Mouse (Mus musculus) CH12.LX (cell line): Measurements from ENCODE around the gene Mrpl41. TPM values are rescaled to one million over a fixed set of nuclear protein-coding genes. Genes with fewer than 3 reads are reported as not detected.

Experiments used
- DNase-seq: peaks from one replicate; pipeline ENCODE4 v3.0.0-alpha.2; 2013; ENCODE audit errors: extremely low read depth
- H3K27ac ChIP-seq: 2 replicates; pipeline ENCODE4 v1.5.1; 2012; ENCODE audit warnings: low read depth, mild to moderate bottlenecking, control low read depth, moderate library complexity; ENCODE audit not compliant: insufficient read depth
- H3K27me3 ChIP-seq: replicated peaks from 2 replicates; pipeline ENCODE3; 2012; ENCODE audit warnings: inconsistent platforms
- H3K36me3 ChIP-seq, 2 experiments: replicated peaks in 1 of 2; 2 replicates each; pipeline versions ENCODE3 to v1.6.1; 2012; ENCODE audit warnings: inconsistent platforms in 1 of 2, low read length in 1 of 2, mild to moderate bottlenecking in 1 of 2, mixed read lengths in 1 of 2, moderate library complexity in 1 of 2; ENCODE audit not compliant: control insufficient read depth in 1 of 2, insufficient read depth in 1 of 2
- H3K4me1 ChIP-seq, 2 experiments: 2 replicates each; pipeline ENCODE4 v1.6.1; 2012; ENCODE audit warnings: inconsistent platforms in 1 of 2, moderate library complexity in 1 of 2; ENCODE audit not compliant: insufficient read depth in 2 of 2, control insufficient read depth in 1 of 2
- H3K4me2 ChIP-seq: 2 replicates; pipeline ENCODE4 v1.6.1; 2012; ENCODE audit warnings: low read depth, mild to moderate bottlenecking, control low read depth; ENCODE audit not compliant: poor library complexity, insufficient read depth, severe bottlenecking
- H3K4me3 ChIP-seq, 3 experiments: fragments of 150-350 bp in 1 of 3; sonication (generic) in 1 of 3; replicated peaks in 1 of 3; 2 replicates each; pipeline versions ENCODE3 to v1.5.1; 2011 to 2012; ENCODE audit warnings: low read depth in 2 of 3, low read length in 2 of 3, mild to moderate bottlenecking in 2 of 3, moderate library complexity in 2 of 3, control low read depth in 1 of 3, improper control_type of control experiment in 1 of 3, inconsistent platforms in 1 of 3, mixed read lengths in 1 of 3; ENCODE audit not compliant: poor library complexity in 1 of 3
- H3K79me2 ChIP-seq: replicated peaks from 2 replicates; pipeline ENCODE4 v1.6.1; 2012; ENCODE audit warnings: mild to moderate bottlenecking, moderate library complexity; ENCODE audit not compliant: control insufficient read depth, poor library complexity, insufficient read depth, severe bottlenecking; ENCODE audit errors: extremely low read depth
- H3K9ac ChIP-seq: 2 replicates; pipeline ENCODE4 v1.6.1; 2012; ENCODE audit warnings: low read depth, mild to moderate bottlenecking, control low read depth, moderate library complexity; ENCODE audit not compliant: insufficient read depth
- H3K9me3 ChIP-seq: replicated peaks from 2 replicates; pipeline ENCODE3; 2012; ENCODE audit warnings: low read length, inconsistent platforms, mixed read lengths
- BHLHE40 ChIP-seq: IDR thresholded peaks from 2 replicates; pipeline ENCODE4 v1.6.1; 2011; ENCODE audit warnings: mild to moderate bottlenecking, low read depth, low read length, improper control_type of control experiment
- CHD1 ChIP-seq: IDR thresholded peaks from 2 replicates; pipeline ENCODE4 v1.6.1; 2012; ENCODE audit warnings: low read depth, low read length, improper control_type of control experiment, inconsistent platforms
- CHD2 ChIP-seq: IDR thresholded peaks from 2 replicates; pipeline ENCODE4 v1.6.1; 2011; ENCODE audit warnings: low read length, improper control_type of control experiment
- CTCF ChIP-seq, 2 experiments: IDR thresholded peaks in 1 of 2; conservative IDR thresholded peaks in 1 of 2; 2 replicates each; pipeline ENCODE4 v1.5.1; 2011 to 2012; ENCODE audit warnings: low read depth in 2 of 2, low read length in 2 of 2, improper control_type of control experiment in 1 of 2, inconsistent platforms in 1 of 2, mild to moderate bottlenecking in 1 of 2, moderate library complexity in 1 of 2
- E2F4 ChIP-seq: IDR thresholded peaks from 2 replicates; pipeline ENCODE4 v1.6.1; 2011; ENCODE audit warnings: low read depth, low read length, improper control_type of control experiment; ENCODE audit not compliant: insufficient replicate concordance
- ELF1 ChIP-seq: IDR thresholded peaks from 2 replicates; pipeline ENCODE4 v1.6.1; 2014; ENCODE audit warnings: low read depth, mild to moderate bottlenecking, inconsistent platforms, low read length, improper control_type of control experiment
- EP300 ChIP-seq: IDR thresholded peaks from 2 replicates; pipeline ENCODE4 v1.6.1; 2011; ENCODE audit warnings: low read length, improper control_type of control experiment
- ETS1 ChIP-seq: conservative IDR thresholded peaks from 2 replicates; pipeline ENCODE4 v1.6.1; 2012; ENCODE audit warnings: low read depth, mild to moderate bottlenecking, inconsistent platforms, low read length, improper control_type of control experiment, moderate library complexity
- GABPA ChIP-seq: IDR thresholded peaks from 2 replicates; pipeline ENCODE4 v1.6.1; 2012; ENCODE audit warnings: low read depth, low read length, improper control_type of control experiment, inconsistent platforms; ENCODE audit not compliant: insufficient replicate concordance
- HCFC1 ChIP-seq: IDR thresholded peaks from 2 replicates; pipeline ENCODE4 v1.6.1; 2012; ENCODE audit warnings: low read depth, mild to moderate bottlenecking, inconsistent platforms, low read length, improper control_type of control experiment
- IRF4 ChIP-seq: IDR thresholded peaks from 2 replicates; pipeline ENCODE4 v1.6.1; 2014; ENCODE audit warnings: low read depth, mild to moderate bottlenecking, inconsistent platforms, low read length, improper control_type of control experiment
- JUN ChIP-seq: IDR thresholded peaks from 2 replicates; pipeline ENCODE4 v1.6.1; 2011; ENCODE audit warnings: low read depth, mild to moderate bottlenecking, low read length, improper control_type of control experiment, moderate library complexity; ENCODE audit not compliant: insufficient read depth
- JUND ChIP-seq: conservative IDR thresholded peaks from 2 replicates; pipeline ENCODE4 v1.6.1; 2011; ENCODE audit warnings: low read depth, low read length, improper control_type of control experiment
- KAT2A ChIP-seq: IDR thresholded peaks from 2 replicates; pipeline ENCODE4 v1.6.1; 2012; ENCODE audit warnings: low read length, improper control_type of control experiment, inconsistent platforms; ENCODE audit not compliant: insufficient replicate concordance
- MAFK ChIP-seq: IDR thresholded peaks from 2 replicates; pipeline ENCODE4 v1.6.1; 2011; ENCODE audit warnings: low read length, improper control_type of control experiment; ENCODE audit not compliant: insufficient replicate concordance
- MAX ChIP-seq: IDR thresholded peaks from 2 replicates; pipeline ENCODE4 v1.6.1; 2011; ENCODE audit warnings: low read length, improper control_type of control experiment
- MAZ ChIP-seq: IDR thresholded peaks from 2 replicates; pipeline ENCODE4 v1.6.1; 2012; ENCODE audit warnings: low read depth, mild to moderate bottlenecking, inconsistent platforms, low read length, improper control_type of control experiment, moderate library complexity
- MEF2A ChIP-seq: IDR thresholded peaks from 2 replicates; pipeline ENCODE4 v1.6.1; 2014; ENCODE audit warnings: low read depth, mild to moderate bottlenecking, inconsistent platforms, low read length, improper control_type of control experiment, borderline replicate concordance
- MXI1 ChIP-seq: IDR thresholded peaks from 2 replicates; pipeline ENCODE4 v1.6.1; 2011; ENCODE audit warnings: mild to moderate bottlenecking, low read depth, low read length, improper control_type of control experiment
- MYC ChIP-seq: IDR thresholded peaks from 2 replicates; pipeline ENCODE4 v1.6.1; 2011; ENCODE audit warnings: low read depth, mild to moderate bottlenecking, improper control_type of control experiment, low read length
- NELFE ChIP-seq: IDR thresholded peaks from 2 replicates; pipeline ENCODE4 v1.6.1; 2011; ENCODE audit warnings: low read depth, low read length, improper control_type of control experiment
- NRF1 ChIP-seq: IDR thresholded peaks from 2 replicates; pipeline ENCODE4 v1.6.1; 2014; ENCODE audit warnings: low read depth, mild to moderate bottlenecking, inconsistent platforms, low read length, improper control_type of control experiment, moderate library complexity
- PAX5 ChIP-seq: IDR thresholded peaks from 2 replicates; pipeline ENCODE4 v1.6.1; 2012; ENCODE audit warnings: low read length, inconsistent platforms, mixed read lengths
- POLR2A ChIP-seq: IDR thresholded peaks from 2 replicates; pipeline ENCODE4 v1.6.1; 2011; ENCODE audit warnings: low read depth, mild to moderate bottlenecking, improper control_type of control experiment, low read length
- POLR2AphosphoS2 ChIP-seq: IDR thresholded peaks from 2 replicates; pipeline ENCODE4 v1.6.1; 2011; ENCODE audit warnings: low read depth, low read length, improper control_type of control experiment
- RAD21 ChIP-seq: IDR thresholded peaks from 2 replicates; pipeline ENCODE4 v1.6.1; 2011; ENCODE audit warnings: low read depth, mild to moderate bottlenecking, low read length, improper control_type of control experiment, moderate library complexity
- RCOR1 ChIP-seq: conservative IDR thresholded peaks from 2 replicates; pipeline ENCODE4 v1.6.1; 2012; ENCODE audit warnings: low read depth, mild to moderate bottlenecking, inconsistent platforms, low read length, improper control_type of control experiment
- SIN3A ChIP-seq: IDR thresholded peaks from 2 replicates; pipeline ENCODE4 v1.6.1; 2012; ENCODE audit warnings: low read length, improper control_type of control experiment, inconsistent platforms
- SMC3 ChIP-seq: IDR thresholded peaks from 2 replicates; pipeline ENCODE4 v1.6.1; 2011; ENCODE audit warnings: low read depth, low read length, improper control_type of control experiment
- TBP ChIP-seq: conservative IDR thresholded peaks from 2 replicates; pipeline ENCODE4 v1.6.1; 2011; ENCODE audit warnings: low read depth, low read length, improper control_type of control experiment
- TCF12 ChIP-seq: IDR thresholded peaks from 2 replicates; pipeline ENCODE4 v1.6.1; 2014; ENCODE audit warnings: low read depth, mild to moderate bottlenecking, inconsistent platforms, low read length, improper control_type of control experiment
- UBTF ChIP-seq: IDR thresholded peaks from 2 replicates; pipeline ENCODE4 v1.6.1; 2012; ENCODE audit warnings: low read depth, mild to moderate bottlenecking, inconsistent platforms, low read length, improper control_type of control experiment, moderate library complexity
- USF1 ChIP-seq: IDR thresholded peaks from 2 replicates; pipeline ENCODE4 v1.6.1; 2014; ENCODE audit warnings: low read depth, mild to moderate bottlenecking, inconsistent platforms, low read length, improper control_type of control experiment
- USF2 ChIP-seq: conservative IDR thresholded peaks from 2 replicates; pipeline ENCODE4 v1.6.1; 2011; ENCODE audit warnings: low read depth, low read length, improper control_type of control experiment
- ZC3H11A ChIP-seq: IDR thresholded peaks from 2 replicates; pipeline ENCODE4 v1.6.1; 2012; ENCODE audit warnings: low read depth, mild to moderate bottlenecking, inconsistent platforms, low read length, improper control_type of control experiment
- ZKSCAN1 ChIP-seq: IDR thresholded peaks from 2 replicates; pipeline ENCODE4 v1.6.1; 2012; ENCODE audit warnings: low read depth, inconsistent platforms, low read length, improper control_type of control experiment, borderline replicate concordance
- ZMIZ1 ChIP-seq: IDR thresholded peaks from 2 replicates; pipeline ENCODE4 v1.6.1; 2012; ENCODE audit warnings: low read depth, mild to moderate bottlenecking, inconsistent platforms, low read length, improper control_type of control experiment
- ZNF384 ChIP-seq: IDR thresholded peaks from 2 replicates; pipeline ENCODE4 v1.6.1; 2012; ENCODE audit warnings: low read depth, low read length, improper control_type of control experiment, inconsistent platforms
- dilution Hi-C: fragments of 300-500 bp; cut with MboI; formaldehyde crosslinking; loops from 2 replicates; pipeline ENCODE4 v1.14.3; 2020; ENCODE audit warnings: low sequenced_read_pairs; ENCODE audit not compliant: extremely low pct_unique_long_range_greater_than_20kb, extremely low pct_ligation_motif_present
- in situ Hi-C: fragments of 300-500 bp; cut with MboI; formaldehyde crosslinking; loops from 3 replicates; pipeline ENCODE4 v1.14.3; 2019; ENCODE audit warnings: low sequenced_read_pairs, low pct_ligation_motif_present, low pct_unique_long_range_greater_than_20kb, mixed read lengths
- polyA plus RNA-seq: library from polyadenylated mRNA; unstranded; fragments of >175 nt; gene quantifications from 2 replicates; pipeline ENCODE4 v1.2.1, GENCODE M21; 2012; ENCODE audit warnings: low read depth; ENCODE audit not compliant: insufficient read length
- total RNA-seq, 2 experiments: library from RNA; depleted of rRNA; stranded (reverse); fragments of 300-350 nt in 1 of 2; fragments of >200 nt in 1 of 2; gene quantifications; 2 replicates each; pipeline ENCODE4 v1.2.3; 2012 to 2014

The Mrpl41 gene
- total and polyA plus RNA-seq, 3 experiments, result 58.3 to 118 (median 77.8) TPM

DNA sequence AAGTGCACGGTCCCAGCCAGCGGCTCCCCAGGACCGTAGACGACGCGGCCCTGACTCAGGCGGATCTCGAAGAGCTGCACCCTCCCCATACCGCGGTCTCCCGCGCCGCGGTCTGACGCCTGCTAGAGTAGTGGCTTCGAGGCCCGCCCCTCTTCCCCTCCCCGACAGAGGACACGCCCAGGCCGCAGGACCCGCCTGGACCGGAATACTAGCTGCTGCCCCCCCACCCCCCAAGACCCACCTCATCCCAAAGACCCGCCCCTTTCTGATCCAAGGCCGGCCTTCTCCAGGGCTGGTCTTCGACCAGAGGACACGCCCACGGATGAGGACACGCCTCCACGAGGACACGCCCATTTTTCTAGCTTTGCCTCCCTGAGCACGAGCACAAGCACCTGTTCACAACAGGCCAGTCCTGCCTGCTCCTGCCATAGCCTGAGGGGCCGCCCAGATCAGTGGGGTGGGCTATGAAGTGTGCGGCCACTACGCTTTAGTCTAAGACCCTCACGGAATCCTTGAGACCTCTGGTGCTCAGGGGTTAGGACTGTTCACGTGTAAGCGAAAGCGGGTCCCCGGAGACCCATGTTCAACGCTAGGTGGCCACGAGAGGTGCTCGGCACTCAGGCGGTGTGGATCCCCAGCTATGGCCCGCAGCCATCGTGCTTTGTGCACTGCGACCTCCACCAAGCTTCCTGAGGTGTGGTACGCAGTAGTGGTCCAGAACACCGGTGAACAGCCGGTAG, 39.7 kb downstream of the Mrpl41 start, which contains the start of gene Arrdc1:
Arrdc1 (minus strand) TSS at position 196 of the 740 bp plus-strand sequence.
- dilution Hi-C loops (no loop called here), in situ Hi-C loops (no loop called here)
- peak within 1 kb of the TSS; percentile 69 to 95 (median 86) for H3K4me3 ChIP-seq
- peak within 1 kb of the TSS; percentile 70 for H3K9ac ChIP-seq
- H3K4me2 ChIP-seq, result peak within 1 kb of the TSS; percentile 75
- no peaks in the 10 kb centered on the region for H3K9me3 ChIP-seq
- H3K36me3 ChIP-seq, result peaks cover 0 to 4% of the 10 kb centered on the region in 2 experiments
- no peak for TF ChIP-seq HCFC1
- TF ChIP-seq POLR2A, result peak; percentile 82
- TF ChIP-seq USF2, result no peak
- peak; percentile 68 for TF ChIP-seq NELFE
- TF ChIP-seq ETS1, result no peak
- no peak for TF ChIP-seq MAFK
- peak; percentile 84 for TF ChIP-seq BHLHE40
- TF ChIP-seq MYC, result peak; percentile 75
- TF ChIP-seq IRF4, result 0 out of 2 replicates have a peak, but pooled peaks have one; percentile 6
- no peak for TF ChIP-seq PAX5
- peak; percentile 63; the same call in 1 of the 2 replicates for TF ChIP-seq ZMIZ1
- TF ChIP-seq MEF2A, result no peak
- peak; percentile 26; the same call in 1 of the 2 replicates for TF ChIP-seq SIN3A
- no peak for TF ChIP-seq CHD1
- 0 out of 2 replicates have a peak, but pooled peaks have one; percentile 4 for TF ChIP-seq SMC3
- no peak for TF ChIP-seq ZKSCAN1
- TF ChIP-seq NRF1, result peak; percentile 35; the same call in 1 of the 2 replicates
- no peak for TF ChIP-seq ZC3H11A
- no peak for TF ChIP-seq ZNF384
- no peak; the same call in none of the 2 replicates for TF ChIP-seq CHD2
- TF ChIP-seq EP300, result no peak
- peak; percentile 91 for TF ChIP-seq MXI1
- TF ChIP-seq TCF12, result peak; percentile 61; the same call in 1 of the 2 replicates
- TF ChIP-seq MAZ, result peak; percentile 60; the same call in 1 of the 2 replicates
- peak; percentile 65; the same call in 1 of the 2 replicates for TF ChIP-seq MAX
- TF ChIP-seq JUN, result no peak
- TF ChIP-seq KAT2A, result no peak
- TF ChIP-seq CTCF (conservative IDR thresholded peaks at IDR 0.05 in 1 of 2, IDR thresholded peaks at IDR 0.05 in 1 of 2; ENCODE audit: low read depth in 2 of 2, low read length in 2 of 2), result peak in 1 of 2 experiments; percentile 61; a peak in 2 of 4 replicates
- no peak for TF ChIP-seq JUND
- TF ChIP-seq ELF1, result no peak; the same call in 1 of the 2 replicates
- peak; percentile 3 for TF ChIP-seq RAD21
- no peak; the same call in none of the 2 replicates for TF ChIP-seq USF1
- 0 out of 2 replicates have a peak, but pooled peaks have one; percentile 52 for TF ChIP-seq TBP
- no peak for TF ChIP-seq UBTF
- no peak for TF ChIP-seq RCOR1
- TF ChIP-seq E2F4, result no peak
- TF ChIP-seq POLR2AphosphoS2, result no peak; the same call in 1 of the 2 replicates
- no peak for TF ChIP-seq GABPA
- H3K27ac ChIP-seq, result peak within 1 kb of the TSS; percentile 42
- peak; percentile 98 for DNase-seq
- peaks cover 9 to 17% of the 10 kb centered on the region in 2 experiments for H3K4me1 ChIP-seq
- no peaks in the 10 kb centered on the region; the same call in 1 of the 2 replicates for H3K79me2 ChIP-seq
- H3K27me3 ChIP-seq, result peaks cover 14% of the 10 kb centered on the region
